Mouse (Mus musculus) urinary bladder, adult 18-20 months (tissue): ENCODE data around the gene Tmprss4.

Experiments used
- DNase-seq, 2 experiments: peaks; one replicate each; pipeline ENCODE4 v3.0.0; 2022; ENCODE audit warnings: low spot score in 2 of 2, mixed read lengths in 2 of 2

Gene Tmprss4

DNA sequence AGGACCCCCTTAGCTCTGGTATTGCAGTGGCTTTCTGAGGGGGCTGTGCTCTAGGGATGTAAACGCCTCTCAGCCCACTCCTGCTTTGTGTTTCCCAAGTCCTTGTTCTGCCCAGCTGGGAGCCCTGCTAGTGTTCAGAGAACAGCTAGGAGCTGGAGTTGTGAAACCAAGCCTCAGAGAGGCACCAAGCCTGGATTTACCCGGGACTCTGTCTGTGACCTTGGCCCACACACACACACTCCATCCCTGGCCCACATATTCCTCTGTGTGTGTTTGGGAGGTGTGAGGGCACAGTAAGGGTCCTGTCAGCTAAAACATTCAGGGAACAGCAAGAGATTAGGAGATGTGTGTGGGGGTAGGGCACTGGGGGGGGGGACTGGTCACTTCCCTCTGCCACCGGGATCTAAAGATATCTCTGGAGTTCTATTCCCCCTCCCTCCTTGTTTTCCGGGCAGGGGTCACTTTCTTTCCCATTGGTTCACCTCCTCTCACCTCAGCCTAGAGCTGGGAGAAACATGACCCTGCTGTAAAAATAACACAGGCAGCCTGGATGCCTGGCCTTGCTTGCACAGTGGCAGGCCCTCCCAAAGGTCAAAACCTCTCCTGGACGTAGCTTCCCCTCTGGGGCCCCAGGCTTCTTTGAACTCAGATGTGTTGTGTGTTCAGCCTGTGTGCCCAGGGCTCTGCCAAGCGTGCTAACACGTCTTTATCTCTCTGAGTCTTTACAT is 67.3 kb downstream of the Tmprss4 start:
- DNase-seq: no peak

GRCm38 (mm10) chr9:45133484-45134310 is 70.2 kb downstream of the Tmprss4 start:
- peak; percentile 26 to 63 for DNase-seq

- no peak for DNase-seq
Measured at GRCm38 (mm10) chr9:45130119-45130518, 73.8 kb downstream of the Tmprss4 start.

DNA sequence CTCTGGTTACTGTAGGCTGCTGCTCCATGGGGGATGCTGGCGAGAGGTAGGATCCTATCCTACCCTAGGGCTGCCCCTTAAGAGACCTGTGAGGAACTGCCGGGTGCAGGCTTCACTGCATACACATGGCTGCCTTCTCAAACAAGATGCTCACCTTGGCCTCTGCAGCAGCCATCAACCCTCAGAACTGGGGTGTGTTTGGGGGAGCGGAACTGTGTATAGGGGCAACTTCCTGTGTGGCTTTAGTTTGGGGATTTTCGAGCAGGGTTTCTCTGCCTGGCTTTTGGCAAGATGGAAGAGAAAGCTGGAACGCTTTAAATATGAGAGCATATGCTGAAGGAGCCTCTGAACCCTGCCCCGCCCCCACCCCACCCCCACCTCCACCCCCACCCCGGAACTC is 77.0 kb downstream of the Tmprss4 start:
- no peak for DNase-seq

DNA sequence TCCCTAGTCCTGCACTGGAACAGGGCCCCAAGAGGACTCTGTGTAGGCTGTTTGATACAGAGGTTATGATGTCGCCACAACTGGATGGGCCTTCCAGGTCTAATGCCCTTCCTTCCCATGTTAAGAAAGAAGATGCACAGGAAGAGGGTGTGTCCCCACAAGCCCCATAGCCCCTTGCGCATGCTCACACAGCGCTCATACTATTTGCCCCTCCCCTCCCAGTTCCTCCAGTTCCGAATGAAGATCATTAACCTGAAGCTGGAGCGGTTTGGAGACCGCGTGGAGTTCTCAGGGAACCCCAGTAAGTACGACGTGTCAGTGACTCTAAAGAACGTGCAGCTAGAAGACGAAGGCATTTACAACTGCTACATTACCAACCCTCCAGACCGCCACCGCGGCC is 78.7 kb downstream of the Tmprss4 start:
- DNase-seq: no peak
